Mouse (Mus musculus) thymus, postnatal 4 days (tissue): ENCODE measurements around the gene Insl5.

Experiments
- DNase-seq: peaks from one replicate; pipeline ENCODE4 v3.0.0; 2021

Gene Insl5

DNA sequence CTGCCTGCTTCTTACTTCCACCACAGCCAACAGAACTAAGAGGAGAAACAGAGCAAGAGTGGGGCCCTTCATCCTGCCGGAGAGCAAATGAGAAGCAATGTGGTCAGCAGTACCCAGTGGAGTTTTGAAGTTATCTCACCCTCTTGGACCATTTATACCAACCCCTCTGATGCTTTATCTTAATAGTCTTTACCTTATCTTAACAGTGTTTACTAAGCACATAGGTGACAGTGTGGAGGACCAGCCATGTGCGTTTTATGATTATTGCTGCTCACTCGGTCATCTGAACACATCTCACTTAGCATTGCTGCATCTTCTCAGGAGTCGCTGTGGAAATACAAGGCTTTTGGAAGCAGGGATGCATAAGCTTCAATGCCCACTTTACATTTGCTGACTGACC is at the start of gene Insl5:
Insl5 (minus strand) TSS at position 222 of the 400 bp plus-strand sequence.
- DNase-seq, result no peak

- DNase-seq, result no peak
Measured at GRCm38 (mm10) chr4:103070631-103071030, 44.0 kb upstream of the Insl5 start.

DNA sequence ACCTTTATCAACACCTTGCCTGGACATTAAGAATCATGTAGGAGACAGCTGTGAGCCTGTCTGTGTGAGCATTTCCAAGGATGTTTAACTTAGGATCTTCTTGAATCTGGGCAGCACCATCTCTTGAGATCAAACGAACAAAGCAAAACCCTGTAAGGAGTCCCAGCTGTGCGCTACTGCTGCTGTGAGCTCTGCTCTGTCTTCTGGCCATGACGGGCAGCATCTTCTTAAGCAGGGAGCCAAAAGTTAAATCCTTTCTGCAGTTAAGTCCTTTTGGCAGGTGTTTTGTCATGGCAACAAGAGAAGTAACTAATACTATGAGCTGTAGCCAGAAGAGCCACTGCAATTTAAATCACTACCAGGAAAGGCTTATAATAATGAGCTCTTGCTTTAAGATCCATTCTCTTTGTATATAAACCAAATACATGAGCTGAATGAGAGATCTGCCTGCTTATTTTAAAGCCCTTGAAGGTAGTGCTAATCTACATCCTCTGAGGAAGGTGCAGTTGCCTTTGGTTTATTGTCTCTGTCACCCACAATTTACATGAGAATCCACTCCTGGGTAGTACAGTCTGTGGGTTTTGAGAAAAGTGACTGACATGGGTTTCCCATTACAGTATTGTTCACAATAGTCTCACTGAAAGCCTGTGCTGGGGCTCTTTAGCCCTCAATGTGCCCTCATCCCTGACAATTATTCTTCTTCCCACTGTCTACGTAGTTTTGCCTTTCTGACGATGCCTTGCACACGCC is 41.4 kb upstream of the Insl5 start:
- DNase-seq, result peak; percentile 38

GRCm38 (mm10) chr4:103064976-103065375 is 38.3 kb upstream of the Insl5 start:
- peak; percentile 54 for DNase-seq

DNA sequence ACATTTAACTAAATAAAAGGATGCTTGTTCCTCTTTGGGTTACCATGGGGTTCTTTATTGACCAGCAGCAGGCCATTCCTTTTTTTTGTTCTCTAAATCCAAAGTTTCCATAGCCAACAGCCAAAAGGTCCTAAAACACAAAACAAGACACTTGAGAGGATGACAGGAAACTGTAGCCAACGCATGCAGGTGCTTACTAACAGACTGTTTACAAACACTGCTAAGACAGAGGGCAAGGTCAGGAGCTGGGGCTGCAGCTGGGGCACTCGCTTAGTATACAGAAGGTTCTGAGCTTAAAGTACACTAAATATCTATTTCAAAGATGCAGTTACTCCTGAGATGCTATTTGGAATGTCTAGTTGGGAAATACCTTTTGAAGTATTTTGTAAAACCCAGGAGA is 37.8 kb upstream of the Insl5 start:
- peak; percentile 58 for DNase-seq

- DNase-seq, result no peak
Measured at GRCm38 (mm10) chr4:103056909-103057308, 30.3 kb upstream of the Insl5 start.

DNA sequence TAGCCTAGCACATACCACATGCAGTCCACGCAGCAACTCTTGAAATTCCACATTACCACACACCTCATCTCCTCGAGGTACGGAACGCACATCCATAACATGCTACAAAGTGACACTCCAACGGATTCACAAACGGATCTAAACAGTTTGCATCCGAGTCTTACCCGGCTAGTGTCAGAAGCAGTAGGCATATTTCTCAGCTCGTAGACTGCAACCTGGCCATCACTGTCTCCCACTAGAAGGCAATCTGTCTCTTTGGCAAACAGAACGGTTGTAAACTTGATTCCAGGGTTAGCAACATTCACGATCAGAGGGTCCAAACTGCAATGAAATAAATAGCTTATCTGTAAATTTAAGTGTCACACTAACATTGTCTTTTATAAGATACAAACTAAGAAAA is 21.4 kb upstream of the Insl5 start:
- no peak for DNase-seq

DNA sequence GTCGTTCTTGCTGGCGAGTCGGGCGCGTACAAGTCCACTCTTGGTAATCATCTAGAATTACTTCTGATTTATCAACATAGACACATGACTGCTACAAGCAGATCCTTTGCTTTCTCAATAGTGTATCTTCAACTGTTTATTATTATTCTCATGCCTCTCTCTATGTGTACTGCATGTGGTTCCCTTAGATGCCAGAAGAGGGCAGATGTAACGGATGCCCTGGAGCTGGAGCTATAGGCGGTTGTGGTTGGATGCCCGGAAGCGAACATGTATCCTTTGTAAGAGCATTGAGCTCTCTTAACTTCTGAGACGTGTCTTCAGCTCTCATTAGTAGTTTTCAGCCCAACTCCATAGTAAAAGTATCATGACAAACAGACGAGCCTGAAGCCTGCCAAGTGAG is 16.4 kb upstream of the Insl5 start:
- DNase-seq, result peak; percentile 47

- peak; percentile 53 for DNase-seq
Measured at GRCm38 (mm10) chr4:103039838-103040191, 13.2 kb upstream of the Insl5 start.

GRCm38 (mm10) chr4:103039103-103039837 is 12.6 kb upstream of the Insl5 start:
- no peak for DNase-seq

GRCm38 (mm10) chr4:103028177-103029088 is 1.8 kb upstream of the Insl5 start:
- no peak for DNase-seq

DNA sequence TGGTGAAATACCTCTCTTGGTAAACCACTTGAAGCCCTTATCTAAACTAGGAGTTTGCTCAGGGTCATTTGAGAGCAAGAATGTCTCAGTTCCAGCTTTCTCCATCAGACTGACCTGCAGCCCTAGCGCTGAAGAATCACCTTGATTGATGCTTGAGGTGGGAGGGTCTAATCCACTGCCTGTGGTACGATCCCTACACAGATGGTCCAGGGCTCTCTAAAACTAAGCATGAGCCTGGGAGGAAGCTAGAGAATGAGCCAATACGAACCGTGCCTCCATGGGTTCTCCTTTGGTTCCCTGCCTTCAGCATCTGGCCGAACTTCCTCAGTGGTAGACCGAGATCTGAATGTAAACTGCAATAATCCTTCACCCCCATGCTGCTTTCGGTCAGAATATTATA is 1.1 kb upstream of the Insl5 start:
- no peak for DNase-seq

DNA sequence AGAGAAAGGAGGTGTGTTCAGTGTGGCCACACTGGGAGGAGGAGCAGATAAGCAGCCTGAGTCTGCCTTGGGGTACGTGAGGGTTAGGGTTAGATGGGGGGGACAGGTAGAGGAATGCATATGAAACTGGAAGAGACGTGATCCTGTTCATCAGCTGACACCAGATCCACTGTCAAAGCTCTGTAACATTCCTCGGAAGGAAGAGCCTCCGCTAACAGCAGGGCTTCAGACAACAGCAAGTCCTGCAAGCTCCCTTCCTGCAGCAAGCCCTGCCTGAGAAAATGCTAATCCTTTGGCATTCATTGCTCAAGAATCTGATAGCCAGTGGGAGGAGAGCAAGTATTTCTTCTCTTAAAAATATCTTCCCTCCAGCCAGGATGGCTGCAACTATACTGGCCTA is 13.2 kb downstream of the Insl5 start:
- no peak for DNase-seq

DNA sequence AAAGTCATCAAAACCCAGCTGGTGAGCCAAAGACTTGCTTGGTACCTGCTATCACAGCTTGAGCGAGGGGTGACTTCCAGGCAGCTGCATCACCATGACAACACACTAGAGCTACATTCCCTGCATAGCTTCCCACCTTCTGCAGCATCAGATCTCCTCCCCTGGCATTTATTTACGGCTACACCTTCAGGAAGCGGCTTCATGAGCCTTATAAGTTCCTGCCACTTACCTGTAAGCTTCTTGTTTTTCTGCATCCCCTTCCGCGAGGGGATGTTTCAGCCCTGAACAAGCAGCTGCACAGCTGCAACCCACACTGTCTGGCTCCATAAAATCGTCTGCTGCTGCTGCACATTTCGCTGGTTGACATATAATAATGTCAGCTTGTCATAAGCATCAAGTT is 14.8 kb downstream of the Insl5 start:
- DNase-seq, result peak; percentile 64

- no peak for DNase-seq
Measured at GRCm38 (mm10) chr4:103010734-103011133, 15.9 kb downstream of the Insl5 start.

DNA sequence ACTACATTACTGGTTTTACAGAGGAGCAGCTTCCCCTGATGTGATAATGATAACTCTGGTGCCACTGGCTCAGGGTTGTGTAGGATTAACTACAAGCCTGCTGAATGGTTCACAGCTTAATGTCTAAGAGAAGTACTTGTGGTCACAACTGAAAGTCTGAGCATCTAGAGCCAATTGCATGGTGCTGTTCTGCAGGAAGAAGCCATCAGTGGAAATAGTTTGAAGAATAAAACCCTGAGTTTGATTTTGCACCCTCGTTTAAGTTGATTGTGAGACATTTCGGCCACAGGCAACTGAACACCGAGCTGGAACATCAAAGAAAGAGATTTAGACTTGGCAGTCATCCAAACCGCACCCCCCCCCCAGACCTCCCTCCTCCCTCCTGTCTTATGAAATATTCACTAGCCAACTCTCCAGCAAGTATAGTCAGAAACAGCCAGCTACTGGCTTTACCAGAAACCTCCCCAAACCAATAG is 19.7 kb downstream of the Insl5 start:
- no peak for DNase-seq

DNA sequence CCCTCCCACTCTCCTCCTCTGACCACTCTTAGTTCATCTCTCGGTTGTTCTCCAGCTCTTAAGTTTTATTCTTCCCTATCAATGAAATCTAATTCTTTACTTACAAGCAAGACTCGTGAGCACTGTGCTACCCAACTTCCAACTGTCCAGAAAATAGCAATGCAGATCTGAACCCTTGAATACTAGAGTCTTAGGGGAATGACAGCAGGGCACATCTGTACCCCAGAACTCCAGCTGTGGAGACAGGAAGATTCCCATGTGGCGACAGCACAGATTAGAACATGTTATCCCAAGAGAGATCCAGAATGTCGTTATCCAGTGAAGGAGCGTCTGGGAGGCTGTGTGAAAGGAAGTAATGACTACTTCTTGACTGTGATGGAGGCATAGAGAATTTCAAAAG is 20.4 kb downstream of the Insl5 start:
- DNase-seq, result no peak

- no peak for DNase-seq
Measured at GRCm38 (mm10) chr4:103005190-103005945, 21.3 kb downstream of the Insl5 start.

GRCm38 (mm10) chr4:103004681-103005080 is 22.0 kb downstream of the Insl5 start:
- DNase-seq, result no peak

DNA sequence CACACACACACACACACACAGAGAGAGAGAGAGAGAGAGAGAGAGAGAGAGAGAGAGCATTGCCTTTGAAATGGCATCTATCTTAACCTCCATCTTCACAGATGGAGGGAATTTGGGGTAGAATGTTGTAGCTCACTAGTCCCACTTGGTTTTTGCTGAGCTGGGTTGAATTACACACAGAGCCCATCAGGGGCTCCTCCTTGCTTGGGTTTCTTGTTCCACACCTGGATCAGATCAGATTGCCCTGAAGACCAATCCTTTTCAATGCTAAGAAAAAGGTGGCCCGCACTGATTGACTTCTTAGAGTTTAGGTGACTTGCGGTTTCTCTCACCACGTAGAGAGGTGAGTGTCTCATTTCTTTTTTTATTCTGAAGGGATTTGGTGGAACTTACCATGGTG is 35.0 kb downstream of the Insl5 start:
- peak; percentile 43 for DNase-seq

- peak; percentile 65 for DNase-seq
Measured at GRCm38 (mm10) chr4:102990595-102991340, 35.9 kb downstream of the Insl5 start.

DNA sequence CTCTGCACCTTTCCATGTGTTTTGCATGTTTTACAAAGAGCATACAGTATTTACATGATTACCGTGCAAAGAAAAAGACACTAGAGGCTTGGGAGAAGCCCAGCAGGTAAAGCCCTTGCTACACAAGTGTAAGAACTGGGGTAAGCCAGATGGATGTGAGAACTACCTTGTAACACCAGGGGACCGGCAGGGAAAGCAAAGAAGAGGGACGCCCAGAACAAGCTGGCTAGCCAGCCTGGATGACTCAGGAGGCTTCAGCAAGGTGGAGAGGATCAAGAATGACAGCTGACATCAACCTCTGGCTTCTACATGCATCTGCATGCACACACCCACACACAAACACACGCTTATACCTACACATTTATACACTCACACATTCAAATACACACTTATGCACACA is 36.6 kb downstream of the Insl5 start:
- peak; percentile 63 for DNase-seq
